Mouse (Mus musculus): ENCODE measurements around the gene Tmem170b. TPM values are rescaled to one million over a fixed set of nuclear protein-coding genes. Genes with fewer than 3 reads are reported as not detected.
"Not testable (repeated sequence)": the region's sequence is repeated elsewhere in the genome, so short reads cannot be mapped to it uniquely, and the experiment has no call there.

Gene Tmem170b
- polyA plus RNA-seq, 1 experiment from 2014 or later: 8.9 TPM

DNA sequence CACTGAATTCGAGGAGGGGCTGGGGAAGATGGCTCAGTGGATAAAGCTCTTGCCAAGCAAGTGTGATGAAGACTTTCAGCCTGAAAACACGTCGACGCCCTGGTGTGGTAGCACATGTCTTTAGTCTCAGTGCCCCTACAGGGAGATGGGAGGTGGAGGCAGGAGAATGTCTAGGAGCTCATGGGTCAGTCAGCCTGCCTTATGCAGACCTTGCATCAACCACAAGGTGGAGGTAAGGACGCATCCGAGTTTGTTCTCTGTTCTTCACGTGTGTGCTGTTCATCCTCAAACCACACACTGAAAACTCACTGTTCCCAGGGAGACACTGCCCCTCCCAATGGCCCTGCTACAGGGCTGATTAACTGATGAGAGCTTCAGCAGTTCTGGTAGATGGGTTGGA is 45.0 kb downstream of the Tmem170b start:
- H3K4me3 ChIP-seq: no peak overlapping the region
- no peak for ATAC-seq (ENCODE audit: insufficient number of reproducible peaks, insufficient read depth, low FRiP score, low TSS enrichment, low read depth)
- no peaks in the 10 kb centered on the region for H3K4me1 ChIP-seq
- no peak overlapping the region for H3K4me2 ChIP-seq
- H3K9me3 ChIP-seq: no peaks in the 10 kb centered on the region
- no peak overlapping the region for H3K9ac ChIP-seq
- 70% methylated on average over 7 of the region's 7 CpGs for WGBS
- no peaks in the 10 kb centered on the region for H3K36me3 ChIP-seq
- H3K27me3 ChIP-seq: no peaks in the 10 kb centered on the region
- no peak overlapping the region for H3K27ac ChIP-seq

DNA sequence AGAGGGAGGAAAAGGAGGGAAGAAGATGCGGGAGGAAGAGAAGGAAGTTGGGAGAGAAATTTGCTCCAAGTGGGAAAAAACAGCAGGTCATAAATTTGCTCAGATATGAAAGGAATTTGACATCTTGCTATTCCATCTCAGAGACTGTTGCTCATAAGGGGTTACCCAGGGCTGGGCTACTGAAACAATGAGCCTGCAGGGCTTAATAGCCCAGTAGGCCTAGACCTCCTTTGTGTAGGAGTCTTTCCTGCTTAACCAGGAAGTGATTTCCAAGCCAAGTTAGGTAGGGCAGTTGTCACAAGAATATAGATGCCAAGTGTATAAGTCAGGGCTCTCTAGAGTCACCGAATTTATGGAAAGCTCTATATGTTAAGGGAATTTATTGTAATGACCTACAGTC is 48.1 kb downstream of the Tmem170b start:
- no peaks in the 10 kb centered on the region for H3K9me3 ChIP-seq
- H3K4me3 ChIP-seq: no peak overlapping the region
- no peak overlapping the region for H3K27ac ChIP-seq
- H3K4me2 ChIP-seq: no peak overlapping the region
- 90% methylated on average over 2 of the region's 2 CpGs for WGBS
- no peaks in the 10 kb centered on the region for H3K4me1 ChIP-seq
- no peaks in the 10 kb centered on the region for H3K27me3 ChIP-seq
- no peaks in the 10 kb centered on the region for H3K36me3 ChIP-seq
- ATAC-seq (ENCODE audit: insufficient number of reproducible peaks, insufficient read depth, low FRiP score, low TSS enrichment, low read depth): no peak
- no peak overlapping the region for H3K9ac ChIP-seq

DNA sequence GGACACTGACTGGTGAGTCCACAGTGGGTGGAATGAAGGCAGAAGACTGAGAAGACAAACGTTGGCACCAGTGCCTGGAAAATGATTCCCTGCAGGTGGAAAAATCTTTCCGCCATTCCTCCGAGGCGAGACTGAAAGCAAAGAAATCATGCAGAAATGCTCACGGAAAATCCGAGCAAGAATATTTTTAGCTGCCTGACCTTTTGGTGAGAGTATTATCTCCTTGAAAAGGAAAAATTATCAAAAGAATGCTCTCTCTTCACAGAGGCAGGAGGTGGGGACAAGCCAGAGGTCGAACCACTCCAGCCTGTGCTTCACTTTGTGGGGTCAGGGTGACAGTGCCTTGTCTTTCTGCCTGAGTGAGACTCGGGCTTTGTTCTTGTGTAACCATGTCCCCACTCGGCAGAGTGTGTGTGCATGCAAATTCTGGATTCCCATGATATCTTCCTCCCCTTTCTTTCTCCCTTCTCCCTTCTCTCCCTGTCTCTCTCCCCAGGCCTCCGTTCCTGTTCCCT is 49.9 kb downstream of the Tmem170b start:
- Histone ChIP-seq H3K9ac (no peak overlapping the region), H3K4me1 (0 out of 2 replicates have a peak, but pooled peaks cover 10% of the 10 kb centered on the region), H3K4me3 (no peak overlapping the region), H3K27me3 (no peaks in the 10 kb centered on the region), H3K27ac (no peak overlapping the region), H3K36me3 (no peaks in the 10 kb centered on the region), H3K9me3 (no peaks in the 10 kb centered on the region), H3K4me2 (no peak overlapping the region)
- WGBS: 73% methylated on average over 10 of the region's 10 CpGs
- ATAC-seq (ENCODE audit: insufficient number of reproducible peaks, insufficient read depth, low FRiP score, low TSS enrichment, low read depth): no peak

DNA sequence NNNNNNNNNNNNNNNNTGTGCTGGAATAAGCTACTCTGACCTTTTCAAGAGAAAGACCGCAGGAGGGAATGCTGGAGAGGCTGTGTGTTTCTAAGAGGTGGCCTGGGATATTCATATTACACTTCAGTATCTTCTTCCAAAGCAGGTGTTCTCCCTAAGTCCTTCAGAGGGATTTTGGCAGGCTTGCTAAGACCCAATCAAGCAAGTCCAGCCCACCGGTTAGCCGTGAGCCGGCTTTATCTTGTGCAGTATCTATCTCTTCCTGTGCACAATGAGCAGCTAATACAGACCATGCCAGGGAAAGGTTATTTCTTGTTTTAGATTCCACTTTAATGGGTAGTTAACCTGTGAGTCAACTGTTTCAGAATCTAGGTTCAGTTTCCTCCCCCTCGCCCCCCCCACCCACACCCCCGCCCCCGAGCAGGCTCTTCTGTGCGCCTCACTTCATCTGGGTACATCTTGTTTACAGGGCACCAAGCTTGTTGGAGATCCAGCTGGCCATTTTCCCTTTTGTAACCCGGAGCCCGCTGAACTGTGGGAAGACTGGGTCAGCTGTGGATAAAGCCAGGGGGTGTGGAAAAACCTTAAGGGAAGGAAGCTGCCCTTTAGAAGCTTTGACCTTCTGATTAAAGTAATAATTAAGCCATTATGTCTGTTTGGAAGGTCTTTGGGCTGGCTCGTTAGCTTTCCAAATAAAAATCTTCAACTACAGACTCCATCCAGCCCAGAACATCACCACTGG is 54.5 kb downstream of the Tmem170b start:
- Histone ChIP-seq H3K4me3 (no peak overlapping the region), H3K27ac (no peak overlapping the region), H3K4me1 (0 out of 2 replicates have a peak, but pooled peaks cover 16% of the 10 kb centered on the region), H3K27me3 (no peaks in the 10 kb centered on the region), H3K9ac (no peak overlapping the region), H3K9me3 (no peaks in the 10 kb centered on the region), H3K4me2 (no peak overlapping the region), H3K36me3 (no peaks in the 10 kb centered on the region)
- 51% methylated on average over 11 of the region's 11 CpGs for WGBS
- no peak for ATAC-seq (ENCODE audit: insufficient number of reproducible peaks, insufficient read depth, low FRiP score, low TSS enrichment, low read depth)

DNA sequence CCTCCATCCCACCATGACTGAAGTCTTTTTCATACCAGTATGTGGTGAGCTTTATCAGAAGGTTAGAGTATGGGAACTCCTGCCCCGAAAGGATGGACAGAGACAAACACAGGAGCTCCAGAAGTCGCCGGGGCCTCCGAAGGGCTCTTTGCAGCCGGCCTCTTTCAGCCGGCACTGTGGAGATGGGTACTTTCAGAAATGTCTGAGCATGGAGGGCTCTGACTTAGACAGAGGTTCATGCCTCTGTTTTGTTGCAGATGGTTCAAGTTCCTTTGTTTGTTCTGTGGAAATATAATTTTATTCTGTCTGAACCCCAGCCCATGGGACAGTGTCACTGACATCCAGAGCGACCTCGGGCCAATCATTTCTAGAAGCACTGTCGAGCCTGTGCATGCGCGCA is 55.4 kb downstream of the Tmem170b start:
- no peak overlapping the region for H3K4me2 ChIP-seq
- H3K9me3 ChIP-seq: no peaks in the 10 kb centered on the region
- H3K27ac ChIP-seq: no peak overlapping the region
- 87% methylated on average over 11 of the region's 11 CpGs for WGBS
- no peak overlapping the region for H3K9ac ChIP-seq
- 0 out of 2 replicates have a peak, but pooled peaks cover 16% of the 10 kb centered on the region for H3K4me1 ChIP-seq
- no peak for ATAC-seq (ENCODE audit: insufficient number of reproducible peaks, insufficient read depth, low FRiP score, low TSS enrichment, low read depth)
- H3K4me3 ChIP-seq: no peak overlapping the region
- no peaks in the 10 kb centered on the region for H3K27me3 ChIP-seq
- H3K36me3 ChIP-seq: no peaks in the 10 kb centered on the region

DNA sequence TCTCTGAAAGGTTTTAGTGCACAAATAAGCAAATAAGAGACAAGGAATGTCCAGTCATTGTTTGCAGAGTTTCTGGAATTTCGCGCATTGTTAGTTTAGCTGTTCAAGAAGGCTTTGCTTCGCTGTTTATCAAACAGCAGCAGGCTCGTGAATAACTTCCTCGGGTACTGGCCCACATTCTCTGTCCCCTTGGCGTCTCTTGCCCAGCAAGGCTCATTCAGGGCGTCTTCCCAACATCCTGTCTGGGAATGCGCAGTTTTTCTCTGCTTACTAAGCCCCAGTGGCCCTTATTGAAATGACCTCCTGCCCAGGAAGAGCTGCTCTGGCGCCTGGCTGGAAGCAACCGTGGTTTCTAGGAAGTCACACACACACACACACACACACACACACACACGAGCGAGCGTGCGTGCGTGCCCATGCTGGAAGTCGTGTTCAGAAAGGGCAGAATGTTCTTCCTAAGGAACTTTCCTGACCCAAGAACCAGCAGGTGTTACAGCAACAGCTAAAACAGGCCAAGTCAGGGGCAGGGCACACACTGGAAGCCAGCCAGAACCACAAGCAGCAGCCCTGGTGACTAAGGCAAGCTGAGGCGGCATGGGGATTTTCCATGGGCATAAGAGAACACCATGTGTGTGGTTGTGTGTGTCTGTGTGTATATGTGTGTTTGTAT is 56.8 kb downstream of the Tmem170b start:
- H3K4me3 ChIP-seq: no peak overlapping the region
- no peak overlapping the region for H3K9ac ChIP-seq
- 52% methylated on average over 17 of the region's 17 CpGs for WGBS
- H3K4me1 ChIP-seq: 0 out of 2 replicates have a peak, but pooled peaks cover 16% of the 10 kb centered on the region
- no peak overlapping the region for H3K4me2 ChIP-seq
- no peaks in the 10 kb centered on the region for H3K36me3 ChIP-seq
- no peaks in the 10 kb centered on the region for H3K9me3 ChIP-seq
- no peaks in the 10 kb centered on the region for H3K27me3 ChIP-seq
- no peak for ATAC-seq (ENCODE audit: insufficient number of reproducible peaks, insufficient read depth, low FRiP score, low TSS enrichment, low read depth)
- 0 out of 2 replicates have a peak overlapping the region, but pooled peaks have one; percentile 4 for H3K27ac ChIP-seq

DNA sequence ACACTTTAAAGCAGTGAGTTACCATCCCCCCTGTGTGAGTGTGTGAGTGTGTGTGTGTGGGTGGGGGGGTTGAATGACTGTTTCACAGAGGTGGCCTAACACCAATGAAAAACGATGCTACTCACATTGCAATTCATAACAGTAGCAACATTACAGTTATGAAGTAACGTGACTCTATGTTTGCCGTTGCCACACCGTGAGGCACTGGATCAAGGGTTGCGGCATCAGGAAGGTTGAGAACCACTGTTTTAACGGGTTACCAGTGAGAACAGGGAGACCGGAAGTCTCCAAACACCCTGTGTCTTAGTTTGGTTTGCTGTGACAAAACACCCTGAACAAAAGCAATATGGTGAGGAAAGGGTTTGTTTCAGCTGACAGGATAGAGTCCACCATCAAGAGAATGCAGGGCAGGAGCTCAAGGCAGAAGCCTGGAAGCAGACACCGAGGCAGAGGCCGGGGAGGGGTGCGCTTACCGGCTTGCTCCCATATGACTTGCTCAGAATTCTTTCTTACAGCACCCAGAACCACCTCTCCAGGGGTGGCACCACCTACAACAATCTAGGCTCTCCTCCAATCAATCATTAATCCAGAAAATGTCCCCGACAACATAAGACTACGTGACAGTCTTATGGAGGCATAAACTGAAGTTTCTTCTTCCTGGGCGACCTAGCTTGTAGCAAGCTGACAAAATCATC is 57.9 kb downstream of the Tmem170b start:
- H3K4me2 ChIP-seq: no peak overlapping the region
- H3K9ac ChIP-seq: no peak overlapping the region
- H3K27ac ChIP-seq: no peak overlapping the region
- 0 out of 2 replicates have a peak, but pooled peaks cover 16% of the 10 kb centered on the region for H3K4me1 ChIP-seq
- WGBS: 87% methylated on average over 14 of the region's 14 CpGs
- H3K9me3 ChIP-seq: no peaks in the 10 kb centered on the region
- no peaks in the 10 kb centered on the region for H3K36me3 ChIP-seq
- H3K27me3 ChIP-seq: no peaks in the 10 kb centered on the region
- no peak overlapping the region for H3K4me3 ChIP-seq
- ATAC-seq (ENCODE audit: insufficient number of reproducible peaks, insufficient read depth, low FRiP score, low TSS enrichment, low read depth): no peak

DNA sequence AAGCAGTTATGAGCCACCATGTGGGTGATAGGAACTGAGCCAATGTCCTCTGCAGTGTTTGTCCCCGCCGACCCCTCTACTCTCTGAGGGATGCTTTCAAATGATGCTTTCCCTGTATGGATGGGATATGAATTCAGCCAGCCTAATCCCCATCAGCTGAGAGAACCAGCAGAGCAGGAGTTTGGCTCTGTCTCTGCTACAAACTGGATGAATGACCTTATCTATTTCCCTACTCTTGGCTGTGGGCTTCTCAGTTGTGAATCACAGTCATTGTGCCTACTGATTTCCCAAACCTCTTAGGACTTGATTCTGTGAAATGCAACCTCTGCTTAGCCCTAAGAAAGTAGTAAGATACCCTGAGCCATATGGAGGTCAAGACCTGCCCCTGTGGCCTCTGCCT is 64.2 kb downstream of the Tmem170b start:
- Histone ChIP-seq H3K9ac (no peak overlapping the region), H3K4me3 (no peak overlapping the region), H3K36me3 (no peaks in the 10 kb centered on the region), H3K4me2 (no peak overlapping the region), H3K4me1 (no peaks in the 10 kb centered on the region), H3K27me3 (no peaks in the 10 kb centered on the region), H3K27ac (no peak overlapping the region), H3K9me3 (no peaks in the 10 kb centered on the region)
- no peak for ATAC-seq (ENCODE audit: insufficient number of reproducible peaks, insufficient read depth, low FRiP score, low TSS enrichment, low read depth)
- WGBS: 90% methylated on average over 2 of the region's 2 CpGs

DNA sequence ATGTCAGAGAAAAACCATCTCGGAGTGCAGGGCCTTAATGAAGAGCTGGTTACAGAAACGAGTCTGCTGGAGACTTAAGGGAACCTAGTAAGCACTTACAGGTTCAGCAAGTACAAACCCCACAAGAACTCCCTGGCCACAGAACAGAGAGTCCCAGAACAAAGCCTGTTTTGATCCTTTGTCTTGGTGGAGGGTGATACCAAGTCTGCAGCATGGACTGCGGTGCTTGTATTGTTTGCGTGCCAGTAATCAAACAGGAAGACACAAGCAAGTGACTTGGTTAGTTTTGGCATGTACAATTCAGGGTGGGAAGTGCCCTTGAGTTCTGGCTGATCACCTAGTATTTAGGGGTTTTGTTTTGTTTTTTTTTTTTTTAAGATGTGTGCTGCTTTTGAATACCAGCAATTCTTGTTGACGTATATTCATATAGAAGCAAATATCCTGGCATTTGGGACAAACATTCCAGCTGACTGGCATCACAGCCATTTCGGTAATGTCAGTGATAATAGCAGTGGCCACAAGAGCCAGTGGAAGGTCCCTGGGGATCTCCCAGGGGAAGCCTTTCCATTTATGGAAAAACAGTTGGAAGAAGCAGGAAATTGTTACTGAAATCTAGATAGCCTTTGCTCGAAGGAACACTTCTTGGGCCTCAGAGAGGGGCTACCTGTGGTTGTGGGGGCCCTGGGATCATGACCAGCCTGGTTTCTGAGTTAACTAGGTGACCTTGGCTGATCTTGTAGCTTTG is 64.9 kb downstream of the Tmem170b start:
- Histone ChIP-seq H3K27ac (no peak overlapping the region), H3K36me3 (no peaks in the 10 kb centered on the region), H3K9me3 (no peaks in the 10 kb centered on the region), H3K27me3 (no peaks in the 10 kb centered on the region), H3K9ac (no peak overlapping the region), H3K4me3 (no peak overlapping the region), H3K4me1 (no peaks in the 10 kb centered on the region), H3K4me2 (no peak overlapping the region)
- ATAC-seq (ENCODE audit: insufficient number of reproducible peaks, insufficient read depth, low FRiP score, low TSS enrichment, low read depth): no peak
- WGBS: 54% methylated on average over 7 of the region's 7 CpGs

DNA sequence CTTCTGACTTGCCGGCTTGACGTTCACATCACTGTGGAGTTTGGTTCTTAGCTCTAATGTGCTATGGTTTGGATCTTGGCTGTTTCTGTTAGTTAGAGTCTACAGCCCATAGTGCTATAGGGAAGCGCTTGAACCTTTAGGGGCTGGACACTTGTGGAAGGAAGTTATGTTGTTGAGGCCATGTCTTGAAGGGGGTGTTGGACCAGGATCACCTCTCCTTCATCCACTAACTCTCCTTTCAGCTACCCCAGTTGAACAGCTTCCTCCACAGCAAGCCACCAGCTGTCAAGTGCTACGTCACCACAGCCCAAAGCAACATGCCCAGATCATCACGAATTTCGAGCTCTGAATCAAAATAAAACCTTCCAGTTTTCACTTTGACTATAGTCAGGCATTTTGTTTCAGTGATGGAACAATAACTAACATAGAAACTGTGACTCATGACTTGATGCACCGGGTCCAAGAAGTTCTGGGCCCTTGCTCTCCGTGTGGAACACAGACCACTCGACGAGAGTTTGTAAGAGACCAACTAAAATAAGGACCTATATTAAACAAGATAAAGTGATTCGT is 65.5 kb downstream of the Tmem170b start:
- no peak for ATAC-seq (ENCODE audit: insufficient number of reproducible peaks, insufficient read depth, low FRiP score, low TSS enrichment, low read depth)
- H3K4me1 ChIP-seq: no peaks in the 10 kb centered on the region
- no peaks in the 10 kb centered on the region for H3K36me3 ChIP-seq
- no peak overlapping the region for H3K9ac ChIP-seq
- no peak overlapping the region for H3K4me3 ChIP-seq
- WGBS: 92% methylated on average over 11 of the region's 11 CpGs
- H3K27ac ChIP-seq: no peak overlapping the region
- no peaks in the 10 kb centered on the region for H3K27me3 ChIP-seq
- H3K4me2 ChIP-seq: no peak overlapping the region
- no peaks in the 10 kb centered on the region for H3K9me3 ChIP-seq

DNA sequence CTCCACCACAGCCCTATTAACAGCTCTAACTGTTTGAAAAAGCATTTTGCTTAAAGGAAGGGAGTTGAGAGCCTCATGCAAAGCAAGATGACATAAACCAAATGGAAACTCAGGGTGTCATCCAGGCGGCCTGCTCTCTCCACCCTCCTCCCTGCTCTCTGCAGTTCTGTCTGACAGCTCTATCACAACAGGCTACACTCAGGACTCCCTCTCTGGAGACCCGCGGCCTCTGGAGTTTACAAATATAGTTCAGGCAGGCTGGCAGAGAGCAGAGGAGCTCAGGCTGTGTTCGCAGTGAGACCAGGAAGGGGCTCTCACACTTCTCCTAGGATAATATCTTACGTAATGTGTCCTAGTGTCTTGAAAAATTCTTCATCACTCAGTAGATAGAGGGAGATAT is 67.2 kb downstream of the Tmem170b start:
- not testable (repeated sequence) for H3K9me3 ChIP-seq; H3K9ac ChIP-seq; H3K27ac ChIP-seq; H3K4me2 ChIP-seq; H3K4me1 ChIP-seq; ATAC-seq (ENCODE audit: insufficient number of reproducible peaks, insufficient read depth, low FRiP score, low TSS enrichment, low read depth); H3K36me3 ChIP-seq; H3K27me3 ChIP-seq; H3K4me3 ChIP-seq
- 54% methylated on average over 5 of the region's 5 CpGs for WGBS

All from embryonic facial prominence, embryonic 13.5 days (tissue).